Mouse (Mus musculus) ovary, postnatal 36 days (tissue): Measurements from ENCODE around the gene Ergic1.
A peak's percentile ranks its signal among the peaks of the same experiment; 100 is the strongest.

Experiments used
- DNase-seq: peaks from one replicate; pipeline ENCODE4 v3.0.0; 2022; ENCODE audit warnings: low spot score, mixed read lengths

Ergic1 gene

GRCm38 (mm10) chr17:26600913-26601447, 39.7 kb downstream of the Ergic1 start:
- DNase-seq, result no peak

- DNase-seq, result no peak
These were observed 40.2 kb downstream of the Ergic1 start for GRCm38 (mm10) chr17:26601514-26601913.

GRCm38 (mm10) chr17:26601926-26602325, 40.6 kb downstream of the Ergic1 start:
- DNase-seq, result no peak

- no peak for DNase-seq
These were observed 41.1 kb downstream of the Ergic1 start for GRCm38 (mm10) chr17:26602371-26602885.

- no peak for DNase-seq
These were observed 42.0 kb downstream of the Ergic1 start for GRCm38 (mm10) chr17:26603311-26603710.

GRCm38 (mm10) chr17:26605636-26606035, 44.3 kb downstream of the Ergic1 start:
- DNase-seq, result no peak

- no peak for DNase-seq
These were observed 45.2 kb downstream of the Ergic1 start for GRCm38 (mm10) chr17:26606516-26606915.

GRCm38 (mm10) chr17:26608348-26608747, 47.1 kb downstream of the Ergic1 start:
- no peak for DNase-seq

- no peak for DNase-seq
These were observed 47.6 kb downstream of the Ergic1 start for GRCm38 (mm10) chr17:26608877-26609276.

- no peak for DNase-seq
These were observed 48.5 kb downstream of the Ergic1 start for GRCm38 (mm10) chr17:26609820-26610219.

- DNase-seq, result peak; percentile 38
These were observed 50.0 kb downstream of the Ergic1 start for GRCm38 (mm10) chr17:26611328-26611727.

- DNase-seq, result no peak
These were observed 50.6 kb downstream of the Ergic1 start for GRCm38 (mm10) chr17:26611918-26612317.

- DNase-seq, result no peak
These were observed 53.0 kb downstream of the Ergic1 start for GRCm38 (mm10) chr17:26614286-26614685.

- DNase-seq, result no peak
These were observed 53.6 kb downstream of the Ergic1 start for GRCm38 (mm10) chr17:26614708-26615486.

GRCm38 (mm10) chr17:26616696-26617095, 55.4 kb downstream of the Ergic1 start:
- DNase-seq, result no peak

- DNase-seq, result no peak
These were observed 57.2 kb downstream of the Ergic1 start for GRCm38 (mm10) chr17:26618498-26618897.

GRCm38 (mm10) chr17:26619577-26619976, 58.3 kb downstream of the Ergic1 start:
- no peak for DNase-seq

GRCm38 (mm10) chr17:26620292-26620691, 59.0 kb downstream of the Ergic1 start:
- DNase-seq, result no peak

GRCm38 (mm10) chr17:26620786-26621766, 59.8 kb downstream of the Ergic1 start:
- peak; percentile 53 for DNase-seq

- no peak for DNase-seq
These were observed 60.6 kb downstream of the Ergic1 start for GRCm38 (mm10) chr17:26621912-26622311.

- no peak for DNase-seq
These were observed 62.7 kb downstream of the Ergic1 start for GRCm38 (mm10) chr17:26623991-26624390.

GRCm38 (mm10) chr17:26624999-26625398, 63.7 kb downstream of the Ergic1 start:
- DNase-seq, result no peak
